Mouse (Mus musculus) kidney, embryonic 15.5 days (tissue): ENCODE results near the gene Lims1. TPM values are rescaled to one million over a fixed set of nuclear protein-coding genes. Genes with fewer than 3 reads are reported as not detected.

ENCODE experiments used
- ATAC-seq: fragments of 200-750 bp; cut with Nextera tagmentation; replicated peaks from 2 replicates; pipeline ENCODE4 v1.8.0; 2017; ENCODE audit warnings: moderate TSS enrichment; ENCODE audit not compliant: low FRiP score
- H3K27ac ChIP-seq: fragments of 300-500 bp; sonication (generic); 2 replicates; pipeline ENCODE4 v1.5.1; 2015; ENCODE audit warnings: mild to moderate bottlenecking, inconsistent platforms
- H3K27me3 ChIP-seq: fragments of 300-500 bp; sonication (generic); 2 replicates; pipeline ENCODE4 v1.6.1; 2015; ENCODE audit warnings: inconsistent platforms
- H3K36me3 ChIP-seq: fragments of 300-500 bp; sonication (generic); 2 replicates; pipeline ENCODE4 v1.6.1; 2015; ENCODE audit warnings: inconsistent platforms
- H3K4me1 ChIP-seq: fragments of 300-500 bp; sonication (generic); 2 replicates; pipeline ENCODE4 v1.6.1; 2015; ENCODE audit warnings: inconsistent platforms
- H3K4me2 ChIP-seq: fragments of 300-500 bp; sonication (generic); 2 replicates; pipeline ENCODE4 v1.6.1; 2015; ENCODE audit warnings: moderate library complexity, mild to moderate bottlenecking, inconsistent platforms
- H3K4me3 ChIP-seq: fragments of 300-500 bp; sonication (generic); replicated peaks from 2 replicates; pipeline ENCODE4 v1.5.1; 2015; ENCODE audit warnings: mild to moderate bottlenecking, inconsistent platforms
- H3K9ac ChIP-seq: fragments of 300-500 bp; sonication (generic); 2 replicates; pipeline ENCODE4 v1.6.1; 2015; ENCODE audit warnings: mild to moderate bottlenecking, inconsistent platforms
- H3K9me3 ChIP-seq: fragments of 300-500 bp; sonication (generic); replicated peaks from 2 replicates; pipeline ENCODE4 v1.6.1; 2016; ENCODE audit warnings: inconsistent platforms
- WGBS: fragments of 180-500 bp; shearing (Covaris S2); methylation state at CpG from one replicate; pipeline ENCODE4 v1.1.7; 2015; ENCODE audit warnings: mixed read lengths; 5-methylcytosine and 5-hydroxymethylcytosine counted together
- polyA plus RNA-seq: library from polyadenylated mRNA; unstranded; fragments of >200 nt; fragmentation: Nextera tagmentation; extraction: Ambion mirVana; gene quantifications from 2 replicates; pipeline ENCODE4 v1.2.1, GENCODE M21; 2015

The Lims1 gene
- polyA plus RNA-seq, 1 experiment from 2014 or later, result 157 TPM

GRCm38 (mm10) chr10:58372430-58373030 is 49.3 kb downstream of the Lims1 start:
- WGBS, result 71% methylated on average over 6 of the region's 6 CpGs
- Histone ChIP-seq H3K4me3 (no peak overlapping the region), H3K27ac (no peak overlapping the region), H3K27me3 (no peaks in the 10 kb centered on the region), H3K36me3 (no peaks in the 10 kb centered on the region), H3K4me1 (peaks cover 30% of the 10 kb centered on the region), H3K9me3 (no peaks in the 10 kb centered on the region), H3K4me2 (no peak overlapping the region), H3K9ac (no peak overlapping the region)
- ATAC-seq, result no peak

DNA sequence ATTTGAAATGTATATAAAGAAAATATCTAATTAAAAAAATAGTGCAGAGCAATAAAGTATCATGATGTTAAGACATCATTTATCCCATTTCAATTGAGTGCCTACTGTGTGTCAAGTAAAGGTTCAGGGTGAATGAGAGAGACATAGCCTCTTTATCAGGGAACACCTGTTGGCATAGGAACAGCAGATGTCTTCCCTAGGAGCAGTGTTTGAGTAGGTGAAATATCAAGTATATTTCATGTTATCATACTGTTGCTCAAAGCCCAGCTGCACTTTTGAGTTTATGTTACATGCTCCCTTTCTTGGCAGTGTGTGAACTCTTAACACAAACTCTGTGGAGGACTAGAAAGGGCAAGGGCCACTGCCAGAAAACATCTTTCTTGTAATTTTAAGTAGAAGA is 50.6 kb downstream of the Lims1 start:
- no peaks in the 10 kb centered on the region for H3K27me3 ChIP-seq
- no peaks in the 10 kb centered on the region for H3K36me3 ChIP-seq
- no peak overlapping the region for H3K9ac ChIP-seq
- no peak overlapping the region for H3K4me3 ChIP-seq
- no peak overlapping the region for H3K4me2 ChIP-seq
- H3K9me3 ChIP-seq, result no peaks in the 10 kb centered on the region
- peaks cover 28% of the 10 kb centered on the region for H3K4me1 ChIP-seq
- ATAC-seq, result no peak
- no peak overlapping the region for H3K27ac ChIP-seq

- H3K9me3 ChIP-seq, result no peaks in the 10 kb centered on the region
- ATAC-seq, result 0 out of 2 replicates have a peak, but pooled peaks have one; percentile 58
Observed at GRCm38 (mm10) chr10:58377592-58378197, 54.4 kb downstream of the Lims1 start.

DNA sequence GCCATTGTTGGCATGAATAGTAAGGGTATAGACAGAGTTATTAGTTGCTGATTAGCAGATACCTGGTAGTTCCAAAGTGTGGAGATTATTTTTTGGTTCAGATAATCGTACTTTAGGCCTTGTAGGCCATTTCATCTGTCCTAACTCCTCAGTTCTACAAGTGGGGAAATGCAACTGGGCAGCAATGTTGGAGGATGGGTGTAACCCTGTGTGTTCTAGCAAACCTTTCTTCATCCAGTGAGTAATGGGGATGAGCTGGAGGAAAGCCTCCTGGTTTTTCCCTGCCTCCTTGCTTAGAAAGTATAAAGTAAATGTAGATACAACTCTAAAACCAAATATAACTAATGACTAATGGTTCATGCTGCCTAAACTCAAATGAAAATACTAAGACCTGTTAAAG is 55.1 kb downstream of the Lims1 start:
- Histone ChIP-seq H3K4me3 (no peak overlapping the region), H3K9me3 (no peaks in the 10 kb centered on the region), H3K27ac (no peak overlapping the region), H3K4me2 (no peak overlapping the region), H3K4me1 (peaks cover 16% of the 10 kb centered on the region), H3K27me3 (no peaks in the 10 kb centered on the region), H3K9ac (no peak overlapping the region), H3K36me3 (no peaks in the 10 kb centered on the region)
- ATAC-seq, result no peak
- 65% methylated on average over 1 of the region's 1 CpGs for WGBS

More at GRCm38 (mm10) chr10:58377592-58378197, 54.4 kb downstream of the Lims1 start:
- WGBS, result 39% methylated on average over 4 of the region's 4 CpGs
- no peaks in the 10 kb centered on the region for H3K27me3 ChIP-seq
- H3K4me3 ChIP-seq, result no peak overlapping the region
- no peak overlapping the region for H3K4me2 ChIP-seq
- no peak overlapping the region for H3K27ac ChIP-seq
- H3K36me3 ChIP-seq, result no peaks in the 10 kb centered on the region
- peaks cover 9% of the 10 kb centered on the region for H3K4me1 ChIP-seq
- H3K9ac ChIP-seq, result no peak overlapping the region

DNA sequence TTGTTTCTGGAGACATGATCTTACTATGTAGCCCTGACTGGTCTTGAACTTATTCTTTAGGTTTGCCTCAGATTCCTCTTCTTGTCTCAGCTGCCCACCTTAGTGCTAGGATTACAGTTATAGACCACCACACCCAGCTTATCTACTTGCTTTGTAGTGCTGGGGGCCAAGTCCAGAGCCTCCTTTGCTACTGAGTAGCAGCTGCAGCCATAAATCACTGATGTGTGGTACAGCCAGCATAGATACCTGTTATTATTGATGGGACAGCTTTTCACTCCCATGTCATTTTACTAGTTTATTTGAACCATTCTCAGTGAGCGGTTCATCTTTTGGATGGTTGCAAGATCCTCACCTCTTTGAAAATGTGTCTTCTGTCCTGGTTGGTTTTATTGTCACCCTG is 56.4 kb downstream of the Lims1 start:
- WGBS, result 98% methylated on average over 1 of the region's 1 CpGs
- peaks cover 28% of the 10 kb centered on the region for H3K4me1 ChIP-seq
- H3K27me3 ChIP-seq, result no peaks in the 10 kb centered on the region
- no peak overlapping the region for H3K4me3 ChIP-seq
- H3K4me2 ChIP-seq, result no peak overlapping the region
- no peak overlapping the region for H3K27ac ChIP-seq
- H3K36me3 ChIP-seq, result no peaks in the 10 kb centered on the region
- no peaks in the 10 kb centered on the region for H3K9me3 ChIP-seq
- no peak for ATAC-seq
- no peak overlapping the region for H3K9ac ChIP-seq

DNA sequence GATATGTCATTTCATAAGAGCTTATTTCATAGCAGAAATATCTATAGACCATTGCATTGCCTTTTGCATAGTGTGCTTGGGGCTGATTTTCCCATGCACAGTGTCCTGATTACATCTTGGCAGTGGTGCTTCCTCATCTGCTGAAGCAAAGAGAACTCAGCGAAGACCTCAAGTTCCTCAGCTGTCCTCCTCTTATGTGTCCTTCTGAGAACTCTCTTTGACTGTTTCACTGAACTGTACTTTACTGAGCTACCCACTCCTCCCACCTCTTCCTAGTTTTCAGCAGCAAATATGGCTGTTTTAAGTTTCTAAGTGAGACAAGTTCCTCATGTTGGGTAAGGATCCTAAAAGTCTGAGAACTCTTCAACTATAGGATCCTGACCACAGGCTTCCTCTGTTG is 58.6 kb downstream of the Lims1 start:
- Histone ChIP-seq H3K9ac (no peak overlapping the region), H3K9me3 (no peaks in the 10 kb centered on the region), H3K27ac (peak overlapping the region; percentile 75; the same call in 1 of the 2 replicates), H3K27me3 (no peaks in the 10 kb centered on the region), H3K36me3 (no peaks in the 10 kb centered on the region), H3K4me2 (no peak overlapping the region), H3K4me1 (peaks cover 28% of the 10 kb centered on the region), H3K4me3 (no peak overlapping the region)
- ATAC-seq, result no peak
- WGBS, result 79% methylated on average over 1 of the region's 1 CpGs

DNA sequence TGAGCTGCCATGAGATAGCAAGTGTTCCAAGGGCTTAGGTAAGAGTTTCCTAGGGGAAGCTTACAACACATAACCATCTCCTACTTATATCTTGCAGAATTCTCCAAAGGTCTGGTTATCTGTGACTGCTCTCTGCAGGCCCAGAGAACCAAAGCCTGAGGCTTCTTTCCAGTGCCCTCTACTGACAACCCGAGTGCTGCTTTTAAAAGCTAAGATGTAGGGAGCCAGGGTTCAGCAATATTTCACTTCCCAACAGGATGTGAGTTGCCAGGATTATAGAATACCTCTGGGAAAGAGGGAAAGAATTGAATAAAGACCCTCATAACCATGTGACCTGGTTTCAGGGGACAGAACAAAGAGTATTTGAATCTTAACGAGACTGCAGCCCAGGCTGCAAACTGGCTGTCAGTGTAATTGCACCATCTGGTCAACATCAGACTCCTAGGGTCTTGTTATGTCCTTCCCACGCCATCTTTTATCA is 59.4 kb downstream of the Lims1 start:
- ATAC-seq, result peak; percentile 80
- WGBS, result 8% methylated on average over 3 of the region's 3 CpGs
- no peaks in the 10 kb centered on the region for H3K36me3 ChIP-seq
- H3K4me1 ChIP-seq, result peaks cover 28% of the 10 kb centered on the region
- H3K9me3 ChIP-seq, result no peaks in the 10 kb centered on the region
- peak overlapping the region; percentile 75 for H3K27ac ChIP-seq
- H3K27me3 ChIP-seq, result no peaks in the 10 kb centered on the region
- no peak overlapping the region for H3K4me2 ChIP-seq
- H3K9ac ChIP-seq, result no peak overlapping the region
- no peak overlapping the region for H3K4me3 ChIP-seq

GRCm38 (mm10) chr10:58383282-58383681 is 60.0 kb downstream of the Lims1 start:
- Histone ChIP-seq H3K36me3 (no peaks in the 10 kb centered on the region), H3K27ac (peak overlapping the region; percentile 75), H3K9me3 (no peaks in the 10 kb centered on the region), H3K9ac (no peak overlapping the region), H3K4me2 (no peak overlapping the region), H3K27me3 (no peaks in the 10 kb centered on the region), H3K4me3 (no peak overlapping the region), H3K4me1 (peaks cover 28% of the 10 kb centered on the region)
- WGBS, result 26% methylated on average over 3 of the region's 3 CpGs
- peak; percentile 73 for ATAC-seq

DNA sequence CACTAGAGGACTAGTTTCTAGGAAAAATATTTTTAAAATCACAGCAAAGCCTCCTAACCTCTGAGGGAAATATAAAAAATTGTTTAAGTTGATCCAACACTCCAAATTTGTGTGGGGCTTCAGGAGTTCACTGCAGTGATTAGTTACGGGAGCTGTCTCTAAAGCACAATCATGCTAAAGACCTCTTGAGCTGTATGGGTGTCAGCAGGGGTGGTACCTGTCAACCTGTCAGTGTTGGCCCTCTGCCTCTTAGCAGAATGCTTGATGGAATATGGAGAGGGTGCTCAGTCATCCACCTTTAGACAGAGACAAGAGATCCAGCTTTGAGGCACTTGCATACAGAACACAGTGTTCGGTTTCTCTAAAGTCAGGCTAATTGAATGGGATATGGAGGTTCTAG is 60.5 kb downstream of the Lims1 start:
- H3K4me1 ChIP-seq, result peaks cover 28% of the 10 kb centered on the region
- WGBS, result 62% methylated on average over 2 of the region's 2 CpGs
- no peak overlapping the region for H3K9ac ChIP-seq
- ATAC-seq, result 0 out of 2 replicates have a peak, but pooled peaks have one; percentile 7
- H3K27me3 ChIP-seq, result no peaks in the 10 kb centered on the region
- peak overlapping the region; percentile 73 for H3K27ac ChIP-seq
- H3K4me3 ChIP-seq, result no peak overlapping the region
- no peak overlapping the region for H3K4me2 ChIP-seq
- no peaks in the 10 kb centered on the region for H3K9me3 ChIP-seq
- H3K36me3 ChIP-seq, result no peaks in the 10 kb centered on the region

DNA sequence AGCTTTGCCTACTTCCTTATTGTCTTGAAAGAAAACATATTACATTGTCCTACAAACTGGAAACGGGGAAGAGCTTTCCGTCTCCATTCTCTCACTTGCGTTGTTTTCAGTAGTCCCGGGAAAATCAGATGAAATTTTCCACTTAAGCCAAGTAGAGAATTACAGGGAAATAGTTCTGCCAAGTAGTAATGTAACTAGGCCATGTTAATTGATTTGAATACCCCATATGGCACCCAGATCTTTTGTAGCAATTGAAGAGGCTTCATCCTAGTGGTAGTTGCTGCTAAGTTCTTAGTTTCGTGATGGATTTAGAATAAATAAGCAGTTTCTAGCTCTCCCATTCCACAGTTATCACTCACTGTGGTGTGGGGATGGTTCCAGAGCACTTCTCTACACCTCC is 62.4 kb downstream of the Lims1 start:
- H3K4me3 ChIP-seq, result no peak overlapping the region
- H3K4me2 ChIP-seq, result no peak overlapping the region
- H3K4me1 ChIP-seq, result peaks cover 28% of the 10 kb centered on the region
- H3K27me3 ChIP-seq, result no peaks in the 10 kb centered on the region
- no peaks in the 10 kb centered on the region for H3K36me3 ChIP-seq
- ATAC-seq, result no peak
- H3K9me3 ChIP-seq, result no peaks in the 10 kb centered on the region
- no peak overlapping the region for H3K9ac ChIP-seq
- H3K27ac ChIP-seq, result no peak overlapping the region
- WGBS, result 85% methylated on average over 5 of the region's 5 CpGs

- peaks cover 26% of the 10 kb centered on the region for H3K4me1 ChIP-seq
- H3K27me3 ChIP-seq, result no peaks in the 10 kb centered on the region
- no peaks in the 10 kb centered on the region for H3K36me3 ChIP-seq
- 82% methylated on average over 3 of the region's 3 CpGs for WGBS
- H3K9ac ChIP-seq, result no peak overlapping the region
- no peak overlapping the region for H3K27ac ChIP-seq
- no peaks in the 10 kb centered on the region for H3K9me3 ChIP-seq
- H3K4me3 ChIP-seq, result no peak overlapping the region
- no peak overlapping the region for H3K4me2 ChIP-seq
- no peak for ATAC-seq
Observed at GRCm38 (mm10) chr10:58386997-58387396, 63.7 kb downstream of the Lims1 start.

- Histone ChIP-seq H3K27me3 (no peaks in the 10 kb centered on the region), H3K27ac (no peak overlapping the region), H3K9me3 (no peaks in the 10 kb centered on the region), H3K4me1 (peaks cover 11% of the 10 kb centered on the region), H3K9ac (no peak overlapping the region), H3K4me3 (no peak overlapping the region), H3K36me3 (no peaks in the 10 kb centered on the region), H3K4me2 (no peak overlapping the region)
- 83% methylated on average over 3 of the region's 3 CpGs for WGBS
- no peak for ATAC-seq
Observed at GRCm38 (mm10) chr10:58388648-58389047, 65.4 kb downstream of the Lims1 start.

DNA sequence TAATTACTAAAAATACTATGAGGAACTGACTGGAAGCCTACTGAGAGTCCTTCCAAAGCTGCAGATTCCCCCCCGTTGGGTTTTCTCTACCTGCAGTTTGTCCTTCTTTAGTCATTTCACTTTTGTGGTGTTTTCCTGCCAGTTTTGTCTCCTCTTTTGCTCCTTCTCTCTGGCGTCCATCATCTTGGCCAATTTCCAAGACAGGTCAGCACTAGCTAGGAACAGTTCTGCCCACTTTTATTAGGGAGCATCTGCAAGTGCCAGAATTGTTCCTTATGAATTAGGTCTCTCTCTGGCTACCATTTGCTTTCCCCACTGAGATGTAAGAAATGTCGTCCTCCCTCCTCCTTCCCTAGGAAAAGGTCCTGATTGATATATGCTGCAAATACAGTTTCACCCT is 65.9 kb downstream of the Lims1 start:
- Histone ChIP-seq H3K4me3 (no peak overlapping the region), H3K4me1 (peaks cover 9% of the 10 kb centered on the region), H3K36me3 (no peaks in the 10 kb centered on the region), H3K4me2 (no peak overlapping the region), H3K9ac (no peak overlapping the region), H3K27ac (no peak overlapping the region), H3K27me3 (no peaks in the 10 kb centered on the region), H3K9me3 (no peaks in the 10 kb centered on the region)
- ATAC-seq, result no peak
- 64% methylated on average over 3 of the region's 3 CpGs for WGBS
